Comparison of ENCODE assay signal across 12 mouse cellular contexts in genomic region chr11:49927169-49927568, GRCm38 (mm10). TPM values are rescaled to one million over a fixed set of nuclear protein-coding genes. Genes with fewer than 3 reads are reported as not detected.
A peak's percentile ranks its signal among the peaks of the same experiment; 100 is the strongest.
DNase-seq lines count a peak whose midpoint lies in the region; ATAC-seq and TF ChIP-seq lines count a peak whose summit lies in the region.
"Had no signal": no experiment of that assay in that cellular context is flagged by ENCODE, and none has a peak within 500 bp of the region (broad histone marks: within the 10 kb centered on the region; RNA-seq: fewer than 3 reads in every experiment).

No protein-coding gene starts in this region.

- no peak overlapping the region for H3K9ac ChIP-seq in heart, embryonic 12.5 days
- no peak overlapping the region for H3K9ac ChIP-seq in hindbrain, embryonic 11.5 days (ENCODE audit: low read depth, low read length)
- 0 out of 2 replicates have a peak overlapping the region, but pooled peaks have one; percentile 3 for H3K9ac ChIP-seq in neural tube, embryonic 14.5 days (replicated peaks; ENCODE audit: low read depth, low read length)
- H3K9ac ChIP-seq in kidney, embryonic 16.5 days (replicated peaks; ENCODE audit: low read length) = no peak overlapping the region

- no peak overlapping the region for H3K4me2 ChIP-seq in heart, embryonic 12.5 days
- H3K4me2 ChIP-seq in hindbrain, embryonic 11.5 days (replicated peaks; ENCODE audit: low read depth, low read length) = no peak overlapping the region
- H3K4me2 ChIP-seq in neural tube, embryonic 14.5 days (ENCODE audit: low read depth, low read length) = peak overlapping the region; percentile 32
- H3K4me2 ChIP-seq in kidney, embryonic 16.5 days (replicated peaks; ENCODE audit: low read depth, low read length) = no peak overlapping the region

- H3K27ac ChIP-seq in heart, embryonic 12.5 days (ENCODE audit: poor library complexity, severe bottlenecking) = no peak overlapping the region
- H3K27ac ChIP-seq in cortical plate, adult 2 months (ENCODE audit: insufficient read depth, low read length) = no peak overlapping the region
- H3K27ac ChIP-seq in hindbrain, embryonic 11.5 days (ENCODE audit: low read depth, low read length) = peak overlapping the region; percentile 51; the same call in 1 of the 2 replicates
- peak overlapping the region; percentile 69 for H3K27ac ChIP-seq in neural tube, embryonic 14.5 days (ENCODE audit: low read depth, low read length)
- no peak overlapping the region for H3K27ac ChIP-seq in kidney, embryonic 16.5 days (ENCODE audit: low read length)
- H3K27ac ChIP-seq: heart, embryonic 10.5 days had no signal

- H3K36me3 ChIP-seq in heart, embryonic 12.5 days = no peaks in the 10 kb centered on the region
- no peaks in the 10 kb centered on the region for H3K36me3 ChIP-seq in hindbrain, embryonic 11.5 days (ENCODE audit: control insufficient read depth, insufficient read depth, low read length)
- H3K36me3 ChIP-seq in neural tube, embryonic 14.5 days (ENCODE audit: control insufficient read depth, insufficient read depth, low read length) = no peaks in the 10 kb centered on the region
- H3K36me3 ChIP-seq in kidney, embryonic 16.5 days (ENCODE audit: insufficient read depth, low read length) = no peaks in the 10 kb centered on the region
- H3K36me3 ChIP-seq: heart, embryonic 10.5 days had no signal

- WGBS in heart, embryonic 12.5 days = 30% methylated on average over 4 of the region's 4 CpGs
- 26% methylated on average over 4 of the region's 4 CpGs for WGBS in hindbrain, embryonic 11.5 days
- WGBS in neural tube, embryonic 14.5 days = 10% methylated on average over 4 of the region's 4 CpGs
- 12% methylated on average over 4 of the region's 4 CpGs for WGBS in kidney, embryonic 16.5 days

- H3K4me3 ChIP-seq in heart, embryonic 12.5 days = no peak overlapping the region
- H3K4me3 ChIP-seq in cortical plate, adult 2 months (ENCODE audit: insufficient read depth, low read length) = no peak overlapping the region
- no peak overlapping the region for H3K4me3 ChIP-seq in hindbrain, embryonic 11.5 days (ENCODE audit: low read depth, low read length)
- H3K4me3 ChIP-seq in neural tube, embryonic 14.5 days (ENCODE audit: low read depth, low read length) = no peak overlapping the region
- H3K4me3 ChIP-seq in kidney, embryonic 16.5 days (ENCODE audit: low read length) = no peak overlapping the region
- H3K4me3 ChIP-seq: heart, embryonic 10.5 days had no signal

- no peak for ATAC-seq in heart, embryonic 12.5 days (ENCODE audit: insufficient number of reproducible peaks, low FRiP score)
- peak; percentile 69 for ATAC-seq in hindbrain, embryonic 11.5 days (ENCODE audit: low FRiP score)
- peak; percentile 65 for ATAC-seq in neural tube, embryonic 14.5 days (ENCODE audit: low read depth)
- ATAC-seq in kidney, embryonic 16.5 days (ENCODE audit: low FRiP score, low TSS enrichment) = no peak
- ATAC-seq: lung, postnatal 0 days had no signal

- DNase-seq in heart, adult 11 months = peak; percentile 82
- no peak for DNase-seq in hindbrain, embryonic 11.5 days (ENCODE audit: low spot score)
- no peak for DNase-seq in lung, adult 18-20 months
- no peak for DNase-seq in lung, postnatal 25 days (ENCODE audit: low spot score)
- DNase-seq: cerebellum, postnatal 25 days had no signal

- TF ChIP-seq POLR2A in cortical plate, adult 2 months (IDR thresholded peaks at IDR 0.05; ENCODE audit: extremely low read depth, insufficient read depth, low read length) = no peak

- H3K4me1 ChIP-seq in heart, embryonic 12.5 days (replicated peaks) = peaks cover 20% of the 10 kb centered on the region
- H3K4me1 ChIP-seq in cortical plate, adult 2 months (ENCODE audit: control insufficient read depth, insufficient read depth, low read length) = peaks cover 13% of the 10 kb centered on the region
- H3K4me1 ChIP-seq in hindbrain, embryonic 11.5 days (replicated peaks; ENCODE audit: control insufficient read depth, insufficient read depth, low read length) = peaks cover 4% of the 10 kb centered on the region
- H3K4me1 ChIP-seq in neural tube, embryonic 14.5 days (ENCODE audit: control insufficient read depth, insufficient read depth, low read length) = peaks cover 21% of the 10 kb centered on the region
- H3K4me1 ChIP-seq in kidney, embryonic 16.5 days (ENCODE audit: insufficient read depth, low read length) = peaks cover 16% of the 10 kb centered on the region

- H3K9me3 ChIP-seq in heart, embryonic 12.5 days (replicated peaks) = no peaks in the 10 kb centered on the region
- H3K9me3 ChIP-seq in hindbrain, embryonic 11.5 days (ENCODE audit: control insufficient read depth, low read length) = no peaks in the 10 kb centered on the region
- H3K9me3 ChIP-seq in neural tube, embryonic 14.5 days (ENCODE audit: control insufficient read depth, low read length) = no peaks in the 10 kb centered on the region
- no peaks in the 10 kb centered on the region for H3K9me3 ChIP-seq in kidney, embryonic 16.5 days (ENCODE audit: low read length)
- H3K9me3 ChIP-seq: heart, embryonic 10.5 days had no signal

- TF ChIP-seq CTCF in cortical plate, adult 2 months (IDR thresholded peaks at IDR 0.05; ENCODE audit: extremely low read depth, insufficient read depth, low read length) = 0 out of 2 replicates have a peak, but pooled peaks have one; percentile 20

- peaks cover 47% of the 10 kb centered on the region for H3K27me3 ChIP-seq in heart, embryonic 12.5 days (replicated peaks)
- H3K27me3 ChIP-seq in hindbrain, embryonic 11.5 days (ENCODE audit: control insufficient read depth, insufficient read depth, low read length) = no peaks in the 10 kb centered on the region
- H3K27me3 ChIP-seq in neural tube, embryonic 14.5 days (ENCODE audit: control insufficient read depth, insufficient read depth, low read length) = no peaks in the 10 kb centered on the region
- H3K27me3 ChIP-seq in kidney, embryonic 16.5 days (ENCODE audit: insufficient read depth, low read length) = peaks cover 5% of the 10 kb centered on the region; the same call in 1 of the 2 replicates

RNA-seq across cellular contexts. Expression of gene Rasgef1c, which starts 25.5 kb away (rescaled TPM):
- polyA plus RNA-seq in heart, embryonic 12.5 days (2016; fragmentation: Nextera tagmentation; extraction: Ambion mirVana) = 0.18 and 0.19 TPM in 2 replicates
- polyA plus RNA-seq in cortical plate, adult 2 months (2012; rRNA removed) = 38.6 and 38.8 TPM in 2 replicates
- polyA plus RNA-seq in hindbrain, embryonic 11.5 days (2014; fragmentation: Nextera tagmentation; extraction: Ambion mirVana) = 4.5 and 4.6 TPM in 2 replicates
- polyA plus RNA-seq in neural tube, embryonic 14.5 days (2014; fragmentation: Nextera tagmentation; extraction: Ambion mirVana) = 26.1 and 39.1 TPM in 2 replicates
- polyA plus RNA-seq in kidney, embryonic 16.5 days (2015; fragmentation: Nextera tagmentation; extraction: Ambion mirVana) = 0.23 and 0.30 TPM in 2 replicates
- polyA plus RNA-seq: C2C12; lung, postnatal 0 days had no signal

Comparison
In these comparisons a context has a peak if more than half of its experiments do, and no peak if none do; other contexts are left out.
1. ATAC-seq: peak in hindbrain, embryonic 11.5 days (single experiment) and neural tube, embryonic 14.5 days (single experiment); none in heart, embryonic 12.5 days (single experiment) and kidney, embryonic 16.5 days (single experiment).
2. H3K27ac ChIP-seq: peak in hindbrain, embryonic 11.5 days (single experiment) and neural tube, embryonic 14.5 days (single experiment); none in heart, embryonic 12.5 days (single experiment), cortical plate, adult 2 months (single experiment) and kidney, embryonic 16.5 days (single experiment).